Mouse (Mus musculus) gastrocnemius, postnatal 14 days (tissue): ENCODE results near the gene Cnst. TPM values are rescaled to one million over a fixed set of nuclear protein-coding genes. Genes with fewer than 3 reads are reported as not detected.

Experiments
- DNase-seq: peaks from one replicate; pipeline ENCODE4 v3.0.0; 2021; ENCODE audit warnings: mixed read lengths
- intact Hi-C: fragments of 180-260 bp; cut with DNase I; formaldehyde crosslinking; loops from one replicate; pipeline ENCODE4 v1.15.1; 2025; ENCODE audit warnings: low total_unique reads
- total RNA-seq, 2 experiments: library from RNA; stranded (reverse); gene quantifications; 2 replicates each; pipeline ENCODE4 v1.2.3; 2021

The Cnst gene
- total RNA-seq, 2 experiments from 2014 or later, result 23.4 to 25.9 TPM

- intact Hi-C loops, result no loop called here
- DNase-seq, result no peak
Observed at GRCm38 (mm10) chr1:179551921-179552320, 5.8 kb downstream of the Cnst start.

- no peak for DNase-seq
- intact Hi-C loops, result no loop called here
Observed at GRCm38 (mm10) chr1:179552751-179553150, 6.6 kb downstream of the Cnst start.

- intact Hi-C loops, result no loop called here
- no peak for DNase-seq
Observed at GRCm38 (mm10) chr1:179553197-179553948, 7.2 kb downstream of the Cnst start.

- no peak for DNase-seq
- intact Hi-C loops, result no loop called here
Observed at GRCm38 (mm10) chr1:179553949-179554347, 7.8 kb downstream of the Cnst start.

- no peak for DNase-seq
- intact Hi-C loops, result no loop called here
Observed at GRCm38 (mm10) chr1:179556921-179557320, 10.8 kb downstream of the Cnst start.

GRCm38 (mm10) chr1:179559446-179560194 is 13.4 kb downstream of the Cnst start:
- intact Hi-C loops, result no loop called here
- DNase-seq, result no peak

GRCm38 (mm10) chr1:179560845-179561430 is 14.8 kb downstream of the Cnst start:
- DNase-seq, result no peak
- intact Hi-C loops, result no loop called here

GRCm38 (mm10) chr1:179563211-179563610 is 17.0 kb downstream of the Cnst start:
- intact Hi-C loops, result no loop called here
- no peak for DNase-seq

GRCm38 (mm10) chr1:179563926-179564325 is 17.8 kb downstream of the Cnst start:
- DNase-seq, result peak; percentile 31
- intact Hi-C loops, result no loop called here

GRCm38 (mm10) chr1:179567558-179567957 is 21.4 kb downstream of the Cnst start:
- no peak for DNase-seq

GRCm38 (mm10) chr1:179568690-179569398 is 22.7 kb downstream of the Cnst start:
- DNase-seq, result no peak
- intact Hi-C loops, result no loop called here

More at GRCm38 (mm10) chr1:179567558-179567957, 21.4 kb downstream of the Cnst start:
- intact Hi-C loops, result no loop called here

GRCm38 (mm10) chr1:179570482-179570881 is 24.3 kb downstream of the Cnst start:
- DNase-seq, result no peak
- intact Hi-C loops, result no loop called here

GRCm38 (mm10) chr1:179571686-179572085 is 25.5 kb downstream of the Cnst start:
- intact Hi-C loops, result no loop called here
- DNase-seq, result no peak

- DNase-seq, result no peak
- intact Hi-C loops, result no loop called here
Observed at GRCm38 (mm10) chr1:179573650-179574206, 27.6 kb downstream of the Cnst start.

- intact Hi-C loops, result no loop called here
- DNase-seq, result no peak
Observed at GRCm38 (mm10) chr1:179578625-179579024, 32.5 kb downstream of the Cnst start.

GRCm38 (mm10) chr1:179580200-179580599 is 34.0 kb downstream of the Cnst start:
- intact Hi-C loops, result no loop called here

GRCm38 (mm10) chr1:179581422-179581821 is 35.3 kb downstream of the Cnst start:
- no peak for DNase-seq
- intact Hi-C loops, result no loop called here

More at GRCm38 (mm10) chr1:179580200-179580599, 34.0 kb downstream of the Cnst start:
- DNase-seq, result no peak

- DNase-seq, result peak; percentile 31
- intact Hi-C loops, result no loop called here
Observed at GRCm38 (mm10) chr1:179582021-179582433, 35.9 kb downstream of the Cnst start.

- no peak for DNase-seq
- intact Hi-C loops, result no loop called here
Observed at GRCm38 (mm10) chr1:179583090-179583489, 36.9 kb downstream of the Cnst start.

- intact Hi-C loops, result no loop called here
- no peak for DNase-seq
Observed at GRCm38 (mm10) chr1:179584220-179584619, 38.0 kb downstream of the Cnst start.
